Mouse (Mus musculus): Measurements from ENCODE around the gene Hist1h2ae.
"Not testable (repeated sequence)": the region's sequence is repeated elsewhere in the genome, so short reads cannot be mapped to it uniquely, and the experiment has no call there.

Hist1h2ae gene

GRCm38 (mm10) chr13:23562699-23563462 lies 8.1 kb downstream of the Hist1h2ae start:
- no peak for DNase-seq (ENCODE audit: extremely low spot score, low spot score)

- DNase-seq (ENCODE audit: extremely low spot score, low spot score): peak; percentile 91
Measured at GRCm38 (mm10) chr13:23561883-23562659, 8.9 kb downstream of the Hist1h2ae start, which contains the start of gene Hist1h3e. Gene Hist1h3e, minus strand, starts transcription at chr13:23562369.

DNA sequence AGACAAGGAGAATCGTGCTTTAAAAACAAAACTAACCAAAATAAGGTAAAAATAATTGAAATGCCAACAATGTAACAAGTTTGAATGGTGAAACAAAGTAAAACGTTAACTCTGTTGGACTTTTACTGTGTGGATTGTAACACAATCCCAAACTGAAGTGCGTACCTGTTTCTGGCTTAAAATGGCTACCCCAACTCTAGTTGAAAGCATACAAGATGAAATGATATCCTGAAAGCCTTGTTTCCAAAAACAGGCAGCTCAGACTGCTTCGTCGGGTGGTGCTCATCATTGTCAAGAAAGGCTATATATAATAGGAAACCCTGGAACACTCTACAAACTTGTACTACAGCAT lies 9.5 kb downstream of the Hist1h2ae start:
- not testable (repeated sequence) for DNase-seq (ENCODE audit: extremely low spot score, low spot score)

DNA sequence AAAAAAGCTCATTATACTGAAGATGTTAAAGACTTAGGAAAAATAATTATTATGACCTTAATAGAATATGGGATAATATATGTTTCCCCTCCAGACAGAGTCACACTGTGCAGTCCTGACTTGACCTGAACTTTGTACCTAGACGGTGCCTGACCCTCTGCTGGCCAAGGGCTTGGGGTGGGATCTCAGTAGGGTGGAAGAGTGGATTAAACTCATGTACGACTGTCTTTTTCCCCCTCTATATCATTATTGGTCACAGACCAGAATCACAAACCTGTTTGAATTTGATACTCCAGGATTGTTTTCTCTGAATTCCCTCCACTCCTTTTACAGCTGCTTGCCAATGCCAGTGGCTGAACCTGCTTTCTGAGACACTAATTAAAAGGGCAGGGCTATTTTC lies 10.3 kb downstream of the Hist1h2ae start:
- not testable (repeated sequence) for DNase-seq (ENCODE audit: extremely low spot score, low spot score)

DNA sequence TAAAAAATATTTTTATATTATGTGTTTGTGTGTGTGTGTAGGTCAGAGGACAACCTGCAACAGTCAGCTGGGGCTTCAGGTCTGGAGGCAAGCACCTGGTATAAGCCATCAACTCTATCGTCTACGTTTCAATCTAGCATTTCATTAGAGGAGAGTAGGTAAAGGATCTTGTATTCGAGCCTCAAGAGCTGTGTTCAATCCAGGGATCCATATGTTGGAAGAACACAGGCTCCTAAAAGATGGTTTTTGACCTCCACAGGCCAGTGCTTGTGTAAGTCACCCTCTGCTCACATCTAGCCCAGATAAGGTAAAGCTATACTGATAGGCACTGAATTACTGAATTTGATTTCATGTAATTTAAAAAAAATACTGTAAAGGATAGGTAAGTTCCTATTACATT lies 14.1 kb downstream of the Hist1h2ae start:
- DNase-seq (ENCODE audit: extremely low spot score, low spot score): no peak

GRCm38 (mm10) chr13:23555839-23556416 lies 15.1 kb downstream of the Hist1h2ae start:
- DNase-seq (ENCODE audit: extremely low spot score, low spot score): peak; percentile 77

DNA sequence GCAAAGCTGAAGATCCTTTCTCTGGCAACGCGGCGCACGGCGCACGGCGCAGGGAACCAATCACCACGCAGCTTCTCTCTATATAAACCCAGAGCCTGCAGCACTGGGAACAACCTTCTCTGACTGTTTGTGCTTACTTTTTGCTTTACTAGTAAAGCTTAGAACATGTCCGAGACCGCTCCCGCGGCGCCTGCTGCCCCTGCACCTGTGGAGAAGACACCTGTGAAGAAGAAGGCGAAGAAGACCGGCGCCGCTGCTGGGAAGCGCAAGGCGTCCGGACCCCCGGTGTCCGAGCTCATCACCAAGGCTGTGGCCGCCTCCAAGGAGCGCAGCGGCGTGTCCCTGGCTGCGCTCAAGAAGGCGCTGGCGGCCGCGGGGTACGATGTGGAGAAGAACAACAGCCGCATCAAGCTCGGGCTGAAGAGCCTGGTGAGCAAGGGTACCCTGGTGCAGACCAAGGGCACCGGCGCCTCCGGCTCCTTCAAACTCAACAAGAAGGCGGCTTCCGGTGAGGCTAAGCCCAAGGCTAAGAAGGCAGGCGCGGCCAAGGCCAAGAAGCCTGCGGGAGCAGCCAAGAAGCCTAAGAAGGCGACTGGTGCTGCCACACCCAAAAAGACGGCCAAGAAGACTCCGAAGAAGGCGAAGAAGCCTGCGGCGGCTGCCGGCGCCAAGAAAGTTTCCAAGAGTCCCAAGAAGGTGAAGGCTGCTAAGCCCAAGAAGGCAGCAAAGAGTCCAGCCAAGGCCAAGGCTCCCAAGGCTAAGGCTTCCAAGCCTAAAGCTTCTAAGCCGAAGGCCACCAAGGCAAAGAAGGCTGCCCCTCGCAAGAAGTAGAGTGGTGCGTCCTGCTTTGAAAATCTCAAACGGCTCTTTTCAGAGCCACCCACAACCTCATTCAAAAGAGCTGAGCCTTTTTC lies 15.8 kb downstream of the Hist1h2ae start:
- DNase-seq (ENCODE audit: extremely low spot score, low spot score): peak; percentile 87

- DNase-seq (ENCODE audit: extremely low spot score, low spot score): no peak
Measured at GRCm38 (mm10) chr13:23554393-23554792, 16.6 kb downstream of the Hist1h2ae start.

DNA sequence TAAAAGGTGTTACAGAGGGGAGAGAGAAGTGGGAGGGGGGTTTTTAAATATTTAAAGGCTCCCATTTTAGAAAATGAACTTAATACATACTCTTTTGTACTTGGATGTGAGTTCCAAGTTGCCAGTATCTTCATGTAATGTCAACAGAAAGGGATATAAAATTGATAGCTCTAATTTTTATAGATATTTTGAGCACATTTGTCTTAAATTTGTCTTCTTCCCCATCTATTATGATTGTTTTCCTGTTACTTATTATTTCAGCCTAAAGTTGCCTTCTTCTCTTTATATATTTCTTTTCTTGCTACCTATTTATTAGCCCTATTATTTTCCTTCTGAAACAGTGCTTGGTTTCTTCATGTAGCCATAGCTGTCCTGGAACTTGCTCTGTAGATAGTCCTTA lies 18.1 kb downstream of the Hist1h2ae start, which contains the start of gene Hist1h1d:
Hist1h1d (plus strand) TSS at position 301 of the 400 bp plus-strand sequence.
- DNase-seq (ENCODE audit: extremely low spot score, low spot score): no peak

DNA sequence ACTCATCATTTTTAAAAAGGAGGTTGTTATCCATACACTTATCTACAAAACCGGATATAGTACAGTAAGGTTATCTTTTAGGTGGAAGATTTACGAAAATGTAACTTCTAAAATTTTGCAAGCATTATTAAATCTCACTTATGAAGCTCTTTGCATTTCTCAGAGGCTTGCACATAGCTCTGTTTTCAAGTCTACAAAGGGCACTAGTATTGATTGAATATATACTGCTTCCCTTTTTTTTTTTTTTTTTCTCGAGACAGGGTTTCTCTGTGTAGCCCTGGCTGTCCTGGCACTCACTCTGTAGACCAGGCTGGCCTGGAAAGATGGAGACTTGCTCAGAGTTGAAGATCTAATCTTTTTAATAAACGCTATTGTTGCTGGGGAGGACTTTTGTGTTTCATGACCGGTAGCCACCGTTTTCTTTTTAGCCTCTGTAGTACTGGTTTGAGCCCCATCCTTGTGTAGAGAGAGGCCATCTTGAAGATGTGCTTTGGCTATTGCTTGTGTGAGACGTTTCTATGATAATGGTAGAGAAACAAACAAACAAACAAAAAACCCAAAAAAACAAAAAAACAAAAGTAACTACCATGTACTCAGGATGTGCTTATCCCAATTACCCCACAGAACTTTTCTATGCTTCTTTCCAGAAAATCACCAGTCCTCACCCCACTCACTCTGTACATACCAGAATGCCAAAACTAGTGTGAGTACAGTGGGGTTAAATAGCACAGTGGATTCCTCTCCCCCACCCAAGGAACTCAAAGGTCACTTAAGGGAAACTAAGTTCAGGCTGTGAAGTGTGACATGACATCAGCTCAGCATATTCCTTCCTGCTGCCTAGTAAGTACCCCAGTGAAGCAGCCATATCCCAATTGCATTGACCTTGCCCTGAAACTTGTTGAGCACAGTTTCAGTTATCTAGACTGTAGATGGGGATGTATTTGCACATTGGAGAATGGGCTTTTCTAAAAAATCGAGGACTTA lies 18.8 kb downstream of the Hist1h2ae start:
- no peak for DNase-seq (ENCODE audit: extremely low spot score, low spot score)

DNA sequence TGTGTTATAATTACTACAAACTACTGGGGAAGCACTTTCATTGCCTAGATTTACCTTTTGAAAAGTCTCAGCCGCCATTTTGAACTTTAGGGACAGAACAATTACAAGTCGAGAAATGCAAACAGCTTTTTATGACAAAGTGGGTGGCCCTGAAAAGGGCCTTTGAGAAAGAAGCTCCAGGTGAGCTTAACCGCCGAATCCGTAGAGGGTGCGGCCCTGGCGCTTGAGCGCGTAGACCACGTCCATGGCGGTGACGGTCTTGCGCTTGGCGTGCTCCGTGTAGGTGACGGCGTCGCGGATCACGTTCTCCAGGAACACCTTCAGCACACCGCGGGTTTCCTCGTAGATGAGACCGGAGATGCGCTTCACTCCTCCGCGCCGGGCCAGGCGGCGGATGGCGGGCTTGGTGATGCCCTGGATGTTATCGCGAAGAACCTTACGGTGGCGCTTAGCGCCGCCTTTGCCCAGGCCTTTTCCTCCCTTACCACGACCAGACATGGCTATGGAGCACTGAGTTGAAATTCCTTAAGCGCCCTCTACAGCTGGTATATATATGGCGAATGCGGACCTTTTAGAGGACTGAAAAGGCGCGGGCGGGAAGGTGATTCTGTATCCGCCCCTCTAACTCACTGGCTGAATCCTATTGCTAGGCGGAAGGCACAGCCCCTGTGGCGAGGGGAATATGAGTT lies 19.7 kb downstream of the Hist1h2ae start, which contains the start of gene Hist1h4f:
Hist1h4f (minus strand) TSS at position 503 of the 689 bp plus-strand sequence.
- peak; percentile 94 for DNase-seq (ENCODE audit: extremely low spot score, low spot score)

- DNase-seq (ENCODE audit: extremely low spot score, low spot score): no peak
Measured at GRCm38 (mm10) chr13:23550761-23551145, 20.3 kb downstream of the Hist1h2ae start.

- no peak for DNase-seq (ENCODE audit: extremely low spot score, low spot score)
Measured at GRCm38 (mm10) chr13:23546694-23547093, 24.3 kb downstream of the Hist1h2ae start.

- not testable (repeated sequence) for DNase-seq (ENCODE audit: extremely low spot score, low spot score)
Measured at GRCm38 (mm10) chr13:23544787-23545120, 26.3 kb downstream of the Hist1h2ae start.

- DNase-seq (ENCODE audit: extremely low spot score, low spot score): no peak
Measured at GRCm38 (mm10) chr13:23543965-23544786, 26.8 kb downstream of the Hist1h2ae start, which contains the start of gene Hist1h3f. Gene Hist1h3f, plus strand, starts transcription at chr13:23544052.

DNA sequence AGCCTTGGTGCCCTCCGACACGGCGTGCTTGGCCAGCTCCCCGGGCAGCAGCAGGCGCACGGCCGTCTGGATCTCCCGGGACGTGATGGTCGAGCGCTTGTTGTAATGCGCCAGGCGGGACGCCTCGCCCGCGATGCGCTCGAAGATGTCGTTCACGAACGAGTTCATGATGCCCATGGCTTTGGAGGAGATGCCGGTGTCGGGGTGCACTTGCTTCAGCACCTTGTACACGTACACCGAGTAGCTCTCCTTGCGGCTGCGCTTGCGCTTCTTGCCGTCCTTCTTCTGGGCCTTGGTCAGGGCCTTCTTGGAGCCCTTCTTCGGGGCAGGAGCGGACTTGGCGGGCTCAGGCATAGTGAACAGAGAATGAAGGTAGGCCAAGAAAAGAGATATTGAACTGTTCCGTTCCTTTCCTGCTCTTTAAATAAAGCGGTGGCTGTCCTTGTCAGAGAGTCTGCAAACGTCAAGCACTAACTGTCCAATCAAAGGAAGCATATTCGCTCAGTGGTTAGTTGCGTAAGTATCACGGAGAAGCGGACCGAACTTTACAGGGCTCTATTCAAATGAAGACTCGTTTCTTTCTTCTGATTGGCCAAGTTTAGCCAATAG lies 27.9 kb downstream of the Hist1h2ae start, which contains the start of gene Hist1h2bh:
Hist1h2bh (minus strand) TSS at position 394 of the 609 bp plus-strand sequence.
- DNase-seq (ENCODE audit: extremely low spot score, low spot score): peak; percentile 83

GRCm38 (mm10) chr13:23542225-23542980 lies 28.6 kb downstream of the Hist1h2ae start:
- DNase-seq (ENCODE audit: extremely low spot score, low spot score): not testable (repeated sequence)

Data from neural tube, embryonic 10.5 days (tissue).